Mouse (Mus musculus) thymus, postnatal 25 days (tissue): ENCODE results near the gene Taldo1.
A peak's percentile ranks its signal among the peaks of the same experiment; 100 is the strongest.
"Not testable (repeated sequence)": the region's sequence is repeated elsewhere in the genome, so short reads cannot be mapped to it uniquely, and the experiment has no call there.

ENCODE experiments used
- DNase-seq: peaks from one replicate; pipeline ENCODE4 v3.0.0; 2022

The Taldo1 gene

DNA sequence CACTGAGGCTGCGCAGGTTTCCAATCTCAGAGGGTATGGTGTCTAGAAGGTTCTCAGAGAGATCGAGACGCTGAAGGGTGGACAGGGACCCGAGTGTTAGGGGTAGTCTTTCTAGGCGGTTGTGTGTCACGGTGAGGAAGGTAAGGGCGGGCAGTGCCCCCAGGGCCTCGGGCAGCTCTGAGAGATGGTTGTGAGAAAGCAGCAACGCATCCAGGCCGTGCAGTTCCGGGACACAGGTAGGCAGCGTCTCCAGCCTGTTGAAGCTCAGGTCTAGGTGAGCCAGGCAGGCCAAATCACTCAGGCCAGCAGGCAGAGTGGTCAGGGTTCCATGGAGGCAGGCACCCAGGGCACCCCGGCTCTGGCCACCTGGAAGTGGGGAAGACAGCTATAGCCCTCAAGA, 50.2 kb downstream of the Taldo1 start:
- no peak for DNase-seq

DNA sequence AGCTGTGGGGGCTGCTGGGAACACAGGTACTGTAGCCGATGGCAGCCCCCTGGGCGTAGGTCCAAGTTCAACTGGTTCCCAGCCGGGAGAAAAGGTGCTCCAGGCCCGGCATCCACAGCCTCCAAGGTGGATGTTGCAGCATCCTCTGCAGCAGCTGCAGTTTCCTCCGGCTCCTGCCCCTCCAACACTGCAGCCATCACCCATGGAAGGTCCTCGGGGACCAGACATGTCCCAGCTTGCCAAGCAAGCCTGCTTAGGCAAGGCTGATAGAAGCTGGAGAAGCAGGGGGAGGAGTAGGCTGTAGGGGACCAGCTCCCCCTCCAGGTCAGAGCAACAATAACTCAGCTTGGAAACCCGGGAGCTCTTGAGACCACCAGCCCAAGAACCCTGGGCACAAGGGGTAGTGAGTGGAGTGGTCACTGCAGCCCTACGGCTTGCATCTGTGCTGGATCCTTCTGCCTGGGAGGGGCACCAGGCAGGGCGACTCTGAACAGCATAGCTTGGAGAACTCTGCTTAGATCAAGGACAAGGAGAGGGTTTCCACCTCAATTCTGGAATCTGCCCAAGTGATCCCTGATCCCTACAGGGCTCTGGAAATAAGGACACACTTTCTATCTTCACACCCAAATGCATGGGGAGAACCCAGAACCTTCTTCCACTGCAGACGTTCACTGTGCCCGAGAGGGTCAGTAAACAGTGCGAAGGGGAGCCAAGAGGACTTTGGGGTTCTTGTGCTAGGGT, 51.3 kb downstream of the Taldo1 start:
- DNase-seq: peak; percentile 55

GRCm38 (mm10) chr7:141443828-141444237, 51.8 kb downstream of the Taldo1 start, which contains the start of gene Pidd1:
TSS of gene Pidd1 (minus strand) at chr7:141444025.
- peak; percentile 69 for DNase-seq

DNA sequence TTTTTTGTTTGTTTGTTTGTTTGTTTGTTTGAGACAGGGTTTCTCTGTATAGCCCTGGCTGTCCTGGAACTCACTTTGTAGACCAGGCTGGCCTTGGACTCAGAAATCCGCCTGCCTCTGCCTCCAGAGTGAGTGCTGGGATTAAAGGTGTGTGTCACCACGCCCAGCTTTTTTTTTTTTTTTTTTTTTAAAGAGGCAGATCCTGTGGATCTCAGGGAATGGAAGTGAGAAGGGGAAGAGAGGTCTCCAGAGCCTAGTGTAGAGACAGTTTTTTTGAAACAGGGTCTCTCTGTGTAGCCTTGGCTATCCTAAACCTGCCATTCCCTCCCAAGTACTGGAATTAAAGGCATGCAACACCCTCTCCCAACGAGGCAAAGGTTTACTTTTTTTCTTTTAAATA, 54.4 kb downstream of the Taldo1 start:
- DNase-seq: not testable (repeated sequence)

GRCm38 (mm10) chr7:141447110-141447991, 55.4 kb downstream of the Taldo1 start, which contains the start of gene Rplp2:
TSS of gene Rplp2 (plus strand) at chr7:141447370.
- DNase-seq: peak; percentile 94

GRCm38 (mm10) chr7:141451928-141452327, 59.9 kb downstream of the Taldo1 start:
- no peak for DNase-seq
